Mouse (Mus musculus) liver, embryonic 14.5 days (tissue): ENCODE measurements at regions not wholly inside any gene's neighbourhood (a gene's known extent, or its start where the extent isn't known, plus 50 kb on each side); places are given as distances from the start of the nearest gene placed in this dataset.

Experiments used
- CTCF ChIP-seq: IDR thresholded peaks from 2 replicates; pipeline ENCODE4 v1.5.1; 2016; ENCODE audit warnings: antibody characterized with exemption, low read depth, control low read depth
- EP300 ChIP-seq: IDR thresholded peaks from 2 replicates; pipeline ENCODE4 v1.6.1; 2016; ENCODE audit warnings: antibody characterized with exemption, low read depth

DNA sequence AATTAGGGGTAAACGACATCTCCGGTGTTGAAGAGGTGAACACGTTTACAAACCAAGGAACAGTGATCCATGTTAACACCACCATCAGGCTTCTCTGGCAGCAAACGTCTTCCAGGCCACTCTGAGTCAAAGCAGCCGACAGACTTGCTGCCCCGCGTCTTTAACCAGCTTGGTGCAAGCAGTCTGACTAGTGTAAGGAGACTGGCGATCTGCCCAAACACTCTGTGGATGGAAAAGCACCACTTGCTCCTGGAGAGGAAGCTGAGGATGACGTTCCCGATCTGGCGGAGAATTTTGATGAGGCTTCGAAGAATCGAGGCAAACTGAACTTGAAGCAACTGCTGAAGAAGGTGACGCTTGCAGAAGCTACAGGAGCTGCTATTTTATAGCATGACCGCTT is 57.5 kb upstream of the Med13l start:
- no peak for TF ChIP-seq EP300
- TF ChIP-seq CTCF = no peak
